Mouse (Mus musculus) thymus, adult 2 months (tissue): ENCODE measurements around the gene Apoc3.

Experiments
- CTCF ChIP-seq: fragments of 200-500 bp; IDR thresholded peaks from 2 replicates; pipeline ENCODE4 v1.5.1; 2012; ENCODE audit warnings: mild to moderate bottlenecking, control low read depth, low read length, moderate library complexity, borderline replicate concordance; ENCODE audit not compliant: control insufficient read depth, poor library complexity, insufficient read depth; ENCODE audit errors: extremely low read depth
- POLR2A ChIP-seq: fragments of 200-500 bp; IDR thresholded peaks from 2 replicates; pipeline ENCODE4 v1.6.1; 2012; ENCODE audit warnings: mild to moderate bottlenecking, low read length, control low read depth, moderate library complexity; ENCODE audit not compliant: control insufficient read depth, poor library complexity, insufficient read depth; ENCODE audit errors: extremely low read depth

DNA sequence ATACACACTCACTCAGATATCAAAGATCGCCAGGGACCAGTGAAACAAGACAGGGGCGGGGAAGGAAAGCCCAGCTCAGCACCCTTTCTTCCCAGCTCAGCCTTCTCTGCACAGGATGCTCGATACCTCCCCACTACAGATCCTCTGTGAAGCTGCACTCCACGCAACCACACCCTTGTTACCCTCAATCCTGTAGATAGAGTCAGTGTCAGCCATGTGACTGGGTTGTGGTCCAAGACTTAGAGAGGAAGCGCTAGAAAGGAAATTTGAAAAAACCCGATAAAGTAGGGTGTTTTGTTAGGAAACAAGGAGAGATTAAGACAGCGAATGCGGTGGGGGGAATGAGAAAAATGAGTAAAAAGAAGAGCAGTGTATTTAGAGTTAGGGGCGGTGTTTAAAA, 36.6 kb upstream of the Apoc3 start:
- TF ChIP-seq CTCF (no peak), POLR2A (no peak)
